Mouse (Mus musculus) erythroblast, embryonic 14.5 days (primary cell): ENCODE measurements around the gene Nipal1. TPM values are rescaled to one million over a fixed set of nuclear protein-coding genes. Genes with fewer than 3 reads are reported as not detected.

Experiments used
- H3K27me3 ChIP-seq: 2 replicates; pipeline ENCODE4 v1.6.1; 2012; ENCODE audit warnings: inconsistent platforms; ENCODE audit not compliant: control insufficient read depth
- H3K36me3 ChIP-seq: 2 replicates; pipeline ENCODE4 v1.6.1; 2012; ENCODE audit warnings: mild to moderate bottlenecking, inconsistent platforms; ENCODE audit not compliant: control insufficient read depth
- H3K4me1 ChIP-seq: 2 replicates; pipeline ENCODE4 v1.6.1; 2012; ENCODE audit warnings: inconsistent platforms; ENCODE audit not compliant: control insufficient read depth
- H3K4me3 ChIP-seq: replicated peaks from 2 replicates; pipeline ENCODE3; 2012; ENCODE audit warnings: moderate library complexity, mild to moderate bottlenecking, inconsistent platforms
- H3K9me3 ChIP-seq: 2 replicates; pipeline ENCODE4 v1.6.1; 2012; ENCODE audit warnings: low read length, inconsistent platforms, mixed read lengths; ENCODE audit not compliant: control insufficient read depth
- GATA1 ChIP-seq: IDR thresholded peaks from 2 replicates; pipeline ENCODE4 v1.6.1; 2012; ENCODE audit warnings: low read length, inconsistent platforms, mixed read lengths
- TAL1 ChIP-seq: IDR thresholded peaks from 3 replicates; pipeline ENCODE4 v1.6.1; 2012; ENCODE audit warnings: low read length, inconsistent platforms, mixed read lengths
- polyA plus RNA-seq: library from polyadenylated mRNA; stranded (reverse); fragments of >175 nt; gene quantifications from 2 replicates; pipeline ENCODE4 v1.2.3, GENCODE M21; 2012

The Nipal1 gene
- polyA plus RNA-seq, 1 experiment = 0.01 TPM

DNA sequence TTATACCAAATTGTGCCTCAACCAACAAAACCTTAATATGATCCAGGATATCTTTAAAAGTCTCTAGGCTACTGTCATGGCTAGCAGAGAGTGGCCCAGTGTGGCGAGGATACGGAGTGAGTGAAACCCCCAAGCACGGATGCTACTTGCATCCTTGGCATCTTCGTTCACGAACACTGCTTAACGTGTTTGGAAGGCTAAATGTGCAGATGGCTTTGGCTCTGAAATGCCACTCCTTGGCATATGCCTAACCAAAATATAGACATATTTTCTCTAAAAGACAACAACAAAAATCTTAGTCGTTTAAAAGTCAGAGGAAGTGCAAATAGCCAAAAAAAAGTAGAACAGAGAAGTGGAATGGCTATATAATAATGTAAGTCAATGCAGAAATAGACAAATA lies 42.0 kb downstream of the Nipal1 start:
- H3K4me3 ChIP-seq = no peak overlapping the region
- no peaks in the 10 kb centered on the region for H3K4me1 ChIP-seq
- H3K36me3 ChIP-seq = no peaks in the 10 kb centered on the region
- H3K27me3 ChIP-seq = no peaks in the 10 kb centered on the region
- H3K9me3 ChIP-seq = no peaks in the 10 kb centered on the region
- TF ChIP-seq GATA1 = no peak
- TF ChIP-seq TAL1 = no peak

DNA sequence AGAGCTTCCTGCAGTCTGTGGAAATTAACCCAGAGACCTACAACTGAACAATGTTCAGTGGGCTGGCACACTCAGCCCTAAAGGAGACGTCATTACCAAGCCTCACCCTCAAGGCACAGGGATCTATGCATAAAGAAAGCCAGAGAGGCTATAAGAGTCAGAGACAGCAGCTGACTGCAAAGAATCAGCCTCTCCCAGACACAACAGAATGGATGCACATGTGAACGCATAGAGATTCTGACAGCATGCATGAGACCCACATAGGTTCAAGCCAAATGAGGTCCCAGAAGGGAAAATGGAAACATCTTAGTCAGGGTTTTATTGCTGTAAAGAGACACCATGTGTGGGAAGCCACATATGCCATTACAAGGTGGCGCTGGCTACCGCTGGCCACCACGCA lies 42.9 kb downstream of the Nipal1 start:
- Histone ChIP-seq H3K4me1 (no peaks in the 10 kb centered on the region), H3K27me3 (no peaks in the 10 kb centered on the region), H3K4me3 (no peak overlapping the region), H3K36me3 (no peaks in the 10 kb centered on the region), H3K9me3 (no peaks in the 10 kb centered on the region)
- no peak for TF ChIP-seq TAL1
- no peak for TF ChIP-seq GATA1

GRCm38 (mm10) chr5:72694684-72695083 lies 47.1 kb downstream of the Nipal1 start:
- H3K4me3 ChIP-seq = no peak overlapping the region
- no peaks in the 10 kb centered on the region for H3K9me3 ChIP-seq
- H3K36me3 ChIP-seq = no peaks in the 10 kb centered on the region
- no peaks in the 10 kb centered on the region for H3K27me3 ChIP-seq
- no peak for TF ChIP-seq GATA1
- H3K4me1 ChIP-seq = no peaks in the 10 kb centered on the region

DNA sequence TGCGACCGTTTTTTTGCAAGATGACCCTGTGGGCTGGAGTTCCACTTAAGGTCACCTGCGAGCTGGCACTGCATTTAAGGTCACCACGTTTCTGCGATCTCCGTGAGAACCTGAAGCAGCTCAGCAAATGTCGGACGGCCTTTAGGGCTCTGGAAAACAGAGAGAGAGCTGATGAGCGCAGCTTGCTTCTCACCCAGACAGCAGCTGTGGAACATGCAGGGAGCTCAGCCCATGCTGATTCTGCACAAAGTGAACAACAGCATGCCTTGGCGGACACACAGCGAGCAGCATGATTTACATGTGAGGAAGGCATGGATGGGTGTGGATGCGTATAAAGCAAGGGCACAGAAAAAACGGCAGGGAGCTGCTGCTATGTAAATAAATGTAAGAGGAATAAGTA lies 48.9 kb downstream of the Nipal1 start:
- Histone ChIP-seq H3K27me3 (no peaks in the 10 kb centered on the region), H3K36me3 (no peaks in the 10 kb centered on the region), H3K4me3 (no peak overlapping the region), H3K9me3 (0 out of 2 replicates have a peak, but pooled peaks cover 1% of the 10 kb centered on the region), H3K4me1 (no peaks in the 10 kb centered on the region)
- TF ChIP-seq TAL1 (no peak), GATA1 (no peak)

GRCm38 (mm10) chr5:72698343-72698742 lies 50.7 kb downstream of the Nipal1 start:
- no peaks in the 10 kb centered on the region for H3K36me3 ChIP-seq
- no peaks in the 10 kb centered on the region for H3K27me3 ChIP-seq
- H3K9me3 ChIP-seq = 0 out of 2 replicates have a peak, but pooled peaks cover 2% of the 10 kb centered on the region
- TF ChIP-seq GATA1 (no peak), TAL1 (no peak)
- no peaks in the 10 kb centered on the region for H3K4me1 ChIP-seq
- H3K4me3 ChIP-seq = no peak overlapping the region

DNA sequence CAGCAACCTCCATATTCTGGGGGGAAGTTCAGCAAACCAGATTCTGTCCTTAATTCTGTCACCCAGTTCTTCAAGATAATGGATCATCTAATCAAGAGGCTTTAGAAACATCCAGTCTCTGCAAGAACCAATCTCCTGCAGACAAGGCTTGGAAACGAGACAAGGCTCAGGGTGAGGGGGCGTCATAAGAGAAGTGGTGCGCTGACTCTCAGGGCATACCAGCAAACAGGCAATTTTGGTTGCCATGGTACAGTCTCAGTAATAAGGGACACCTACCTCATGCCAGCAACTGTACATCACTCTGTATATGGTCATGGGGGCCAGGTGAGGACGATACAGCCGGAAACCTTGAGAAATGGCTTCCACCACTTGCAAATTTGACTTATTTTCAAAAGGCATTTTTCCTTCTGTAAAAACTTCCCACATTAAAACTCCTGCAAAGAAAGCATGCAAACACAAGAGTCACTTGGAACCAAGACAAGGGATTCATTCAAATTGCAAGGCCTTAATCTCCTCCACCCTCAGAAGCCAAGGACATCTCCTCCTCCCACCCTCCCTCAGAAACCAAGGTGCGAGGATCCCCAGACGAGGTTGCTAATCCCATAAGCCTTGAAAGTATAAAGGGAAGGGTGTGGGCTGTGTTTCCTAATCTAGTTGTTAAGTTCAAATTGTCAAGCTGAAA lies 51.4 kb downstream of the Nipal1 start:
- no peaks in the 10 kb centered on the region for H3K36me3 ChIP-seq
- no peak for TF ChIP-seq GATA1
- TF ChIP-seq TAL1 = no peak
- H3K27me3 ChIP-seq = no peaks in the 10 kb centered on the region

DNA sequence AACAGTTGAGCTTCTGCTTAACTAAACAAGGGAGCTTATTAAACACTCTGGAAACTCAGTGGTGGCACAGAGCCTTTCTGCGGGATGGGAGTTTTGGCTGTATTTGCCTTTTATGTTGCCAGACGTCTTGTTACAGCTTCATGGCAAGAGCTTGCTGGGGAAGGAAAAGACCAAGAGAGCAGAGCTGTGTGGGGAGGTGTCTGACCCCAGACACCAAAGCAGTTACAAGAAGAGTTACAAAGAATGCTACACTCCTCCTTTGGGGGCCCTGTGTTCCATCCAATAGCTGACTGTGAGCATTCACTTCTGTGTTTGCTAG lies 51.9 kb downstream of the Nipal1 start:
- Histone ChIP-seq H3K27me3 (no peaks in the 10 kb centered on the region), H3K4me3 (no peak overlapping the region), H3K9me3 (0 out of 2 replicates have a peak, but pooled peaks cover 2% of the 10 kb centered on the region), H3K36me3 (no peaks in the 10 kb centered on the region), H3K4me1 (no peaks in the 10 kb centered on the region)
- TF ChIP-seq TAL1 = no peak
- TF ChIP-seq GATA1 = no peak

More for the DNA sequence above, 51.4 kb downstream of the Nipal1 start:
- Histone ChIP-seq H3K4me1 (no peaks in the 10 kb centered on the region), H3K9me3 (0 out of 2 replicates have a peak, but pooled peaks cover 2% of the 10 kb centered on the region), H3K4me3 (no peak overlapping the region)

DNA sequence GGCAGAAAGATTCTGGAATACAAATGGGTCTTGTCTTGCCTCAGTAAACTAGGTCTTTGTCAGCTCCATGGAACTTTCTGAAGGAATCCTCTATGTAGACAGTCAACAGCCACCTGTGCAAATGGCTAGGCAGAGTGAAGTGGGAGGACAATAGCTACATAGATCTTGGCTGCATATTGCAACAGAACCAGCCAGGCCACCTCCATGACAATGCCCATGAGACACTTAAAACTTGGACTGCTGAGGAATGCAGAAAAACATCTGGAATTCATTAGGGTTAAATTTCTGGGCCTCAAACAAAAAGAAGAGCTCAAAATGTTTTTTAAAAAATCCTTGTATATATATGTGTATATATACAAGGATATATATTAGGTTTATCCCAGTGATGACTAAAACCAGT lies 54.6 kb downstream of the Nipal1 start:
- Histone ChIP-seq H3K27me3 (no peaks in the 10 kb centered on the region), H3K9me3 (0 out of 2 replicates have a peak, but pooled peaks cover 2% of the 10 kb centered on the region), H3K36me3 (no peaks in the 10 kb centered on the region), H3K4me1 (no peaks in the 10 kb centered on the region), H3K4me3 (no peak overlapping the region)
- TF ChIP-seq GATA1 (no peak), TAL1 (no peak)

GRCm38 (mm10) chr5:72706095-72706494 lies 58.5 kb downstream of the Nipal1 start:
- 0 out of 2 replicates have a peak, but pooled peaks cover 2% of the 10 kb centered on the region for H3K9me3 ChIP-seq
- TF ChIP-seq GATA1 = no peak
- no peak for TF ChIP-seq TAL1
- H3K36me3 ChIP-seq = no peaks in the 10 kb centered on the region
- H3K4me1 ChIP-seq = no peaks in the 10 kb centered on the region
- H3K27me3 ChIP-seq = no peaks in the 10 kb centered on the region
- H3K4me3 ChIP-seq = no peak overlapping the region

DNA sequence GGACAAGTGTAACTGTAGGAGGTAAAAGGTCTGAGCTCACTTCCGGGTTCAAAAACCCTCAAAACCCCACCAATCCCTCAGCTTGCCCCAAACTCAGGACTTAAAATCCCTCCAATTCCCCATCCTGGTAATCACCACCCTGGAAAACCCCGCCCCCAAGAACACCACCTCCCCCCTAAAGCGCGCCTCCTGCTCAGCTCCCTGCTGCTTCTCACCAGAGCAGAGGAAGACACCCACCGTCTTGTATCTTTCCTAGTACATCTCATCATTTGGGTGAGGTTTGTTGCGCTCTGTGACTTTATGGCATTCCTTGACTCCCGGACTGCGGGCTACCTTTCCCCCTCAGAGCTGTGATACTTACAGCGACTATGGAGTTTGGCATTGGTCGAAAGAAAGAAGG lies 59.1 kb downstream of the Nipal1 start:
- no peaks in the 10 kb centered on the region for H3K9me3 ChIP-seq
- no peak for TF ChIP-seq TAL1
- no peak for TF ChIP-seq GATA1
- no peak overlapping the region for H3K4me3 ChIP-seq
- H3K4me1 ChIP-seq = no peaks in the 10 kb centered on the region
- H3K27me3 ChIP-seq = no peaks in the 10 kb centered on the region
- H3K36me3 ChIP-seq = no peaks in the 10 kb centered on the region
